Mouse (Mus musculus) heart, postnatal 0 days (tissue): Measurements from ENCODE around the gene Zfhx3. TPM values are rescaled to one million over a fixed set of nuclear protein-coding genes. Genes with fewer than 3 reads are reported as not detected.

ENCODE experiments used
- ATAC-seq: fragments of 200-750 bp; cut with Nextera tagmentation; 2 replicates; pipeline ENCODE4 v1.8.0; 2017; ENCODE audit warnings: low read depth, moderate number of reproducible peaks, moderate library complexity; ENCODE audit not compliant: insufficient read depth
- DNase-seq: peaks from one replicate; pipeline ENCODE4 v3.0.0-alpha.2; 2016; ENCODE audit warnings: low spot score
- H3K27ac ChIP-seq: fragments of 300-500 bp; sonication (generic); 2 replicates; pipeline ENCODE4 v1.5.1; 2014; ENCODE audit warnings: low read depth, mild to moderate bottlenecking
- H3K27me3 ChIP-seq: fragments of 300-500 bp; sonication (generic); 2 replicates; pipeline ENCODE4 v1.6.1; 2014; ENCODE audit warnings: low read length, mixed read lengths; ENCODE audit not compliant: control insufficient read depth, insufficient read depth
- H3K36me3 ChIP-seq: fragments of 300-500 bp; sonication (generic); replicated peaks from 2 replicates; pipeline ENCODE4 v1.6.1; 2014; ENCODE audit warnings: low read length, mixed read lengths; ENCODE audit not compliant: control insufficient read depth, insufficient read depth
- H3K4me1 ChIP-seq: fragments of 300-500 bp; sonication (generic); 2 replicates; pipeline ENCODE4 v1.6.1; 2014; ENCODE audit warnings: antibody characterized with exemption; ENCODE audit not compliant: control insufficient read depth, insufficient read depth
- H3K4me2 ChIP-seq: fragments of 300-500 bp; sonication (generic); 2 replicates; pipeline ENCODE4 v1.6.1; 2014; ENCODE audit warnings: low read depth, mild to moderate bottlenecking, low read length, moderate library complexity
- H3K4me3 ChIP-seq: fragments of 300-500 bp; sonication (generic); 2 replicates; pipeline ENCODE4 v1.5.1; 2014; ENCODE audit warnings: low read depth, low read length
- H3K9ac ChIP-seq: fragments of 300-500 bp; sonication (generic); replicated peaks from 2 replicates; pipeline ENCODE4 v1.6.1; 2014; ENCODE audit warnings: low read depth, low read length, mixed read lengths
- H3K9me3 ChIP-seq: fragments of 300-500 bp; sonication (generic); replicated peaks from 2 replicates; pipeline ENCODE4 v1.6.1; 2016; ENCODE audit warnings: low read length; ENCODE audit not compliant: control insufficient read depth
- CTCF ChIP-seq: IDR thresholded peaks from 2 replicates; pipeline ENCODE4 v1.5.1; 2016; ENCODE audit warnings: antibody characterized with exemption, control low read depth, low read depth
- EP300 ChIP-seq: IDR thresholded peaks from 2 replicates; pipeline ENCODE4 v1.6.1; 2016; ENCODE audit warnings: antibody characterized with exemption, low read depth
- WGBS: fragments of 180-500 bp; shearing (Covaris S2); extraction: QIAGEN DNeasy Blood & Tissue Kit; methylation state at CpG from one replicate; pipeline ENCODE4 v1.1.7; 2014; 5-methylcytosine and 5-hydroxymethylcytosine counted together
- polyA plus RNA-seq: library from polyadenylated mRNA; unstranded; fragments of >200 nt; fragmentation: Nextera tagmentation; extraction: Ambion mirVana; gene quantifications from 2 replicates; pipeline ENCODE4 v1.2.1, GENCODE M21; 2015
- total RNA-seq: library from RNA; depleted of rRNA; stranded (reverse); fragments of >200 nt; gene quantifications from 2 replicates; pipeline ENCODE4 v1.2.3, GENCODE M21; 2014; ENCODE audit warnings: low replicate concordance

The Zfhx3 gene
- total and polyA plus RNA-seq, 2 experiments from 2014 or later: 2.0 to 2.5 TPM

GRCm38 (mm10) chr8:108194571-108194970 lies 252.1 kb downstream of the Zfhx3 start:
- no peak overlapping the region for H3K4me3 ChIP-seq
- no peak for ATAC-seq
- 38% methylated on average over 8 of the region's 8 CpGs for WGBS

DNA sequence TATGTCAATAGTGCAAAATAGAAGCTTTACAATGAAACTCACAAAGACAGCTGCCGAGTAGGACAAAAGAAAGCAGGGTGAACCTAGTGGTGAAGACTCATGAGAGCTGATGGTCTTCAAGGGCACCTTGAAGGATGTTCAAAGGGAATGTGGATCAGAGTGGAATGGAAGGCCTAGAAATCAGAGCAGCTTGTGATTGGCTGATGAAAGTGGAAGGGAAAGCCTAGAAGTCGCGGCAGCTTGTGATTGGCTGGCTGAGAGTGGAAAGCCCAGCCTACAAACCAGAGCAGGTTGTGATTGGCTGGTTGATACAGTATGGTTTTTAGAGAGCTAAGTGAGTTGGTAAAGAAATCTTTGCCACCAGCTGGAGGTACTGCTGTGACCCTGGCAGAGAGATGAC lies 272.6 kb downstream of the Zfhx3 start:
- no peak overlapping the region for H3K9ac ChIP-seq
- H3K4me2 ChIP-seq: no peak overlapping the region
- H3K9me3 ChIP-seq: no peaks in the 10 kb centered on the region
- WGBS: 90% methylated on average over 3 of the region's 3 CpGs
- TF ChIP-seq EP300 (no peak), CTCF (no peak)
- no peaks in the 10 kb centered on the region for H3K36me3 ChIP-seq
- DNase-seq (no peak), ATAC-seq (no peak)
- H3K4me1 ChIP-seq: no peaks in the 10 kb centered on the region; the same call in 1 of the 2 replicates
- no peaks in the 10 kb centered on the region for H3K27me3 ChIP-seq
- no peak overlapping the region for H3K4me3 ChIP-seq
- no peak overlapping the region for H3K27ac ChIP-seq

More at GRCm38 (mm10) chr8:108194571-108194970, 252.1 kb downstream of the Zfhx3 start:
- Histone ChIP-seq H3K27ac (no peak overlapping the region), H3K9ac (no peak overlapping the region), H3K36me3 (no peaks in the 10 kb centered on the region), H3K27me3 (no peaks in the 10 kb centered on the region), H3K4me2 (no peak overlapping the region), H3K9me3 (no peaks in the 10 kb centered on the region), H3K4me1 (no peaks in the 10 kb centered on the region)
- no peak for TF ChIP-seq CTCF
- TF ChIP-seq EP300: no peak
- DNase-seq: no peak

- peak; percentile 9 for DNase-seq
Measured at GRCm38 (mm10) chr8:108218171-108218840, 275.9 kb downstream of the Zfhx3 start.

DNA sequence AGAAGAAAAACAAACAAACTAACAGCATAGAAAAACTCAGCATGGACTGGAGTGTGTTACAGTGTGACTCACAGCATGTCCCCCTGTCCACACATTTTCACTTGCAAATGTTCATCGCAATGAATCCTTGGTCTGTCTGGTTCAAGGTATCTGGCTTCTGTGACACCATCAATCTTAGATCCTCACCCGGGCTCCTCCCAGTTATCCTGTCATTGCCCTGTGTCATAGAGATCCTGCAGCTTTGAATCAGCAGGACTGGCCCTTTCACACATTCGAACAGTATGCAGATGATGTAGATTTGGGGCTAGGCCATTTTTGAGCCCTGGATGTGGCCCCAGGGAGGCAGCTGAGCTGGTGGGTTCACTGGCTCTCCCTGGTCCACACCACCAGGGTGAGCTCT lies 278.1 kb downstream of the Zfhx3 start:
- Histone ChIP-seq H3K4me1 (no peaks in the 10 kb centered on the region; the same call in 1 of the 2 replicates), H3K27me3 (no peaks in the 10 kb centered on the region), H3K9me3 (no peaks in the 10 kb centered on the region), H3K4me2 (no peak overlapping the region), H3K36me3 (no peaks in the 10 kb centered on the region), H3K9ac (no peak overlapping the region), H3K27ac (no peak overlapping the region), H3K4me3 (no peak overlapping the region)
- WGBS: 65% methylated on average over 3 of the region's 3 CpGs
- DNase-seq: no peak
- TF ChIP-seq CTCF (no peak), EP300 (no peak)
- no peak for ATAC-seq

More at GRCm38 (mm10) chr8:108218171-108218840, 275.9 kb downstream of the Zfhx3 start:
- Histone ChIP-seq H3K4me1 (no peaks in the 10 kb centered on the region; the same call in 1 of the 2 replicates), H3K27ac (no peak overlapping the region), H3K4me2 (peak overlapping the region; percentile 30; the same call in 1 of the 2 replicates), H3K4me3 (no peak overlapping the region), H3K9me3 (no peaks in the 10 kb centered on the region), H3K27me3 (no peaks in the 10 kb centered on the region), H3K9ac (no peak overlapping the region), H3K36me3 (no peaks in the 10 kb centered on the region)
- ATAC-seq: no peak
- 13% methylated on average over 13 of the region's 13 CpGs for WGBS
- TF ChIP-seq EP300 (no peak), CTCF (no peak)

GRCm38 (mm10) chr8:108222091-108222490 lies 279.6 kb downstream of the Zfhx3 start:
- DNase-seq (no peak), ATAC-seq (no peak)
- H3K27me3 ChIP-seq: no peaks in the 10 kb centered on the region
- H3K4me3 ChIP-seq: no peak overlapping the region
- TF ChIP-seq EP300 (no peak), CTCF (no peak)
- WGBS: 68% methylated on average over 2 of the region's 2 CpGs
- H3K9me3 ChIP-seq: no peaks in the 10 kb centered on the region
- H3K4me1 ChIP-seq: no peaks in the 10 kb centered on the region; the same call in 1 of the 2 replicates
- no peak overlapping the region for H3K9ac ChIP-seq
- H3K36me3 ChIP-seq: no peaks in the 10 kb centered on the region
- no peak overlapping the region for H3K4me2 ChIP-seq
- H3K27ac ChIP-seq: no peak overlapping the region

- H3K4me1 ChIP-seq: no peaks in the 10 kb centered on the region
- no peak overlapping the region for H3K4me3 ChIP-seq
- no peak overlapping the region for H3K4me2 ChIP-seq
- no peak for ATAC-seq
- no peaks in the 10 kb centered on the region for H3K9me3 ChIP-seq
- H3K9ac ChIP-seq: no peak overlapping the region
- H3K36me3 ChIP-seq: no peaks in the 10 kb centered on the region
- no peak overlapping the region for H3K27ac ChIP-seq
- no peak for DNase-seq
- TF ChIP-seq EP300 (no peak), CTCF (no peak)
- H3K27me3 ChIP-seq: no peaks in the 10 kb centered on the region
- 79% methylated on average over 7 of the region's 7 CpGs for WGBS
Measured at GRCm38 (mm10) chr8:108232326-108232725, 289.9 kb downstream of the Zfhx3 start.
